ENCODE assay signal across 11 mouse cellular contexts in the genomic region with DNA sequence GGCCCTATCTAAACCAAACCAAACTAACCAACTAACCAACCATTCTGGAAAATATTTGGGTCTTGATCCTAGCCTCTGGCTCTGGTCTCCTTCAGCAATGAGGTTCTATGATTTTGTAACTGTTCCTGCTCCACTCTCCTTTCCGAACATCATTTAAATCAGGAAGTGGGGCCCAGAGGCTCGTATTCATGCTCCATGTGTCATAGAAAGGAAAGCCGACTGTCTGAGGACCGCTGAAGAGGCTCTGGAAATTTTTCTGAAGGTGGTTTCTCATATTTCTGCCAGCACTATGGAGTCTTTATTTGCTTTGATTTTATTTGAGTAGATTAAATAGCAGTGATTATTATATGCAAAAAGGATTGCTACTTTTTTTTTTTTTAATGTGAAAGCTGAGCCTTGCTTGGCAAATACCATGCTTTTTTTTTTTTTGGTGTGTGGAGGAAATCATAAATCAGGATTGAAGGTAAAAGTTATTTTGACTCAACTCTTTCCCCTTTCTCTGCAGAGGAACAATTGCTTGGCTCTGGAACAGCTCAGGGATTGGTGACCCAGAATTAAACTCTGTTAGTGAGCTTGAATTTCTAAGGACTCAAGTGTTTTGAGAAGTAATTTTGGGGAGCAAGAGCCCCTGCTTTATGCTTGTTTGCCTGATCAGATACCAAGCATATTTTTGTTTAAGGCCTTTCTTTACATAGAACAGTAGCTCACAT. TPM values are rescaled to one million over a fixed set of nuclear protein-coding genes. Genes with fewer than 3 reads are reported as not detected.
DNase-seq lines count a peak whose midpoint lies in the region; ATAC-seq lines count a peak whose summit lies in the region.
"Had no signal": no experiment of that assay in that cellular context is flagged by ENCODE, and none has a peak within 500 bp of the region (broad histone marks: within the 10 kb centered on the region; RNA-seq: fewer than 3 reads in every experiment).

No protein-coding gene starts in this region.

- DNase-seq in heart, postnatal 10 days, result no peak
- DNase-seq in adipocyte (ENCODE audit: low spot score), result peak; percentile 60
- DNase-seq in liver, embryonic 13.5 days, result no peak
- DNase-seq in cerebellum, adult 11-12 months, result no peak
- no peak for DNase-seq in right cerebral cortex, postnatal 4 days
- no peak for DNase-seq in cerebellum, postnatal 36 days
- DNase-seq: thymus, postnatal 36 days had no signal

- no peak overlapping the region for H3K9ac ChIP-seq in heart, embryonic 15.5 days
- no peak overlapping the region for H3K9ac ChIP-seq in liver, embryonic 13.5 days

- H3K4me1 ChIP-seq in heart, embryonic 15.5 days (replicated peaks), result peaks cover 62% of the 10 kb centered on the region
- peaks cover 36% of the 10 kb centered on the region for H3K4me1 ChIP-seq in liver, embryonic 13.5 days (replicated peaks)

- intact Hi-C loops in heart, postnatal 10 days (cut with DNase I), result no loop called here

- H3K27ac ChIP-seq in heart, embryonic 15.5 days, result peak overlapping the region; percentile 80
- H3K27ac ChIP-seq in liver, embryonic 13.5 days, result peak overlapping the region; percentile 15; the same call in 1 of the 2 replicates

- no peaks in the 10 kb centered on the region for H3K9me3 ChIP-seq in heart, embryonic 15.5 days (replicated peaks)
- H3K9me3 ChIP-seq in liver, embryonic 13.5 days (replicated peaks), result no peaks in the 10 kb centered on the region

- H3K4me3 ChIP-seq in heart, embryonic 15.5 days, result no peak overlapping the region
- H3K4me3 ChIP-seq in liver, embryonic 13.5 days (replicated peaks), result no peak overlapping the region

- H3K36me3 ChIP-seq in heart, embryonic 15.5 days, result no peaks in the 10 kb centered on the region
- H3K36me3 ChIP-seq in liver, embryonic 13.5 days, result no peaks in the 10 kb centered on the region

- 39% methylated on average over 4 of the region's 4 CpGs for WGBS in heart, embryonic 15.5 days
- 40% methylated on average over 4 of the region's 4 CpGs for WGBS in liver, embryonic 13.5 days (ENCODE audit: insufficient replicate concordance)

- ATAC-seq in heart, embryonic 15.5 days (replicated peaks; ENCODE audit: insufficient number of reproducible peaks, insufficient read depth, low FRiP score, low read depth), result no peak
- peak; percentile 63 for ATAC-seq in granulocyte monocyte progenitor cell, adult 5-6 weeks (replicated peaks; ENCODE audit: poor library complexity, severe bottlenecking)
- no peak for ATAC-seq in liver, embryonic 13.5 days (ENCODE audit: low read depth)

- H3K27me3 ChIP-seq in heart, embryonic 15.5 days, result no peaks in the 10 kb centered on the region
- H3K27me3 ChIP-seq in liver, embryonic 13.5 days, result no peaks in the 10 kb centered on the region

- no peak overlapping the region for H3K4me2 ChIP-seq in heart, embryonic 15.5 days
- H3K4me2 ChIP-seq in liver, embryonic 13.5 days, result no peak overlapping the region

RNA-seq across cellular contexts. Expression of a gene that starts 25.4 kb away (rescaled TPM):
- 50.5 and 50.8 TPM in 2 replicates for polyA plus RNA-seq in heart, embryonic 15.5 days (2015; fragmentation: Nextera tagmentation; extraction: Ambion mirVana)
- 100 to 1,000 TPM in 1 of 2 experiments, 10 to 100 TPM in 1; 78.5 to 106 TPM for total RNA-seq in heart, postnatal 10 days (2021)
- 10.4 and 21.0 TPM in 2 replicates for total RNA-seq in granulocyte monocyte progenitor cell, adult 5-6 weeks (2014; fragmentation: Nextera tagmentation)
- 11.1 and 18.4 TPM in 2 replicates for total RNA-seq in granulocyte monocyte progenitor cell, adult 5-6 weeks (2017)
- polyA plus RNA-seq in liver, embryonic 13.5 days (2015; fragmentation: Nextera tagmentation; extraction: Ambion mirVana), result 9.0 and 13.6 TPM in 2 replicates

RNA-seq across cellular contexts. Expression of a gene that starts 40.6 kb away (rescaled TPM):
- 0.10 and 0.11 TPM in 2 replicates for polyA plus RNA-seq in heart, embryonic 15.5 days (2015; fragmentation: Nextera tagmentation; extraction: Ambion mirVana)
- total RNA-seq in heart, postnatal 10 days (2021), result not detected
- not detected in 2 replicates for total RNA-seq in granulocyte monocyte progenitor cell, adult 5-6 weeks (2014; fragmentation: Nextera tagmentation)
- total RNA-seq in granulocyte monocyte progenitor cell, adult 5-6 weeks (2017), result not detected in 2 replicates
- polyA plus RNA-seq in liver, embryonic 13.5 days (2015; fragmentation: Nextera tagmentation; extraction: Ambion mirVana), result not detected in 2 replicates
- total RNA-seq: gastrocnemius, postnatal 14 days had no signal
- polyA plus RNA-seq: large intestine, adult 2 months had no signal
